Mouse (Mus musculus): ENCODE measurements around the gene Arhgap8. TPM values are rescaled to one million over a fixed set of nuclear protein-coding genes. Genes with fewer than 3 reads are reported as not detected.

The Arhgap8 gene
- total and polyA plus RNA-seq, 3 experiments, result not detected

- no peaks in the 10 kb centered on the region for H3K9me3 ChIP-seq (replicated peaks; ENCODE audit: insufficient read depth, low read length)
- no peaks in the 10 kb centered on the region for H3K79me2 ChIP-seq (ENCODE audit: control insufficient read depth, insufficient read depth, low read length, poor library complexity)
- H3K4me1 ChIP-seq (ENCODE audit: control insufficient read depth in 1 of 2, insufficient read depth in 2 of 2, low read length in 2 of 2), result no peaks in the 10 kb centered on the region
- no peak overlapping the region for H3K4me3 ChIP-seq (ENCODE audit: control insufficient read depth in 1 of 2, insufficient read depth in 1 of 2, low read depth in 2 of 2, low read length in 2 of 2)
- no peak overlapping the region for H3K9ac ChIP-seq (ENCODE audit: control insufficient read depth, low read depth, low read length, poor library complexity, severe bottlenecking)
- H3K36me3 ChIP-seq (ENCODE audit: control insufficient read depth in 1 of 2, insufficient read depth in 2 of 2, low read length in 2 of 2), result no peaks in the 10 kb centered on the region
- no peaks in the 10 kb centered on the region for H3K27me3 ChIP-seq (ENCODE audit: control insufficient read depth in 1 of 2, insufficient read depth in 2 of 2, low read length in 2 of 2)
- no peak for TF ChIP-seq NELFE (IDR thresholded peaks at IDR 0.05; ENCODE audit: low read depth, low read length)
- no peak for TF ChIP-seq SMC3 (IDR thresholded peaks at IDR 0.05; ENCODE audit: low read depth, low read length)
- TF ChIP-seq MXI1 (IDR thresholded peaks at IDR 0.05; ENCODE audit: low read depth, low read length), result no peak
- TF ChIP-seq MYC (IDR thresholded peaks at IDR 0.05; ENCODE audit: low read depth, low read length), result no peak
- TF ChIP-seq ZC3H11A (IDR thresholded peaks at IDR 0.05; ENCODE audit: low read depth, low read length), result no peak
- no peak for TF ChIP-seq UBTF (IDR thresholded peaks at IDR 0.05; ENCODE audit: borderline replicate concordance, insufficient read depth, low read depth, low read length)
- TF ChIP-seq CHD2 (IDR thresholded peaks at IDR 0.05; ENCODE audit: low read length), result no peak
- TF ChIP-seq ETS1 (IDR thresholded peaks at IDR 0.05; ENCODE audit: low read depth, low read length), result no peak
- no peak overlapping the region for H3K27ac ChIP-seq (ENCODE audit: control insufficient read depth, low read depth, low read length)
- DNase-seq (ENCODE audit: low read depth, low spot score), result no peak
Measured at GRCm38 (mm10) chr15:84736994-84737346, 17.1 kb downstream of the Arhgap8 start.

- Histone ChIP-seq H3K4me3 (ENCODE audit: control insufficient read depth in 1 of 2, insufficient read depth in 1 of 2, low read depth in 2 of 2, low read length in 2 of 2) (no peak overlapping the region), H3K79me2 (ENCODE audit: control insufficient read depth, insufficient read depth, low read length, poor library complexity) (no peaks in the 10 kb centered on the region), H3K27ac (ENCODE audit: control insufficient read depth, low read depth, low read length) (no peak overlapping the region), H3K4me1 (ENCODE audit: control insufficient read depth in 1 of 2, insufficient read depth in 2 of 2, low read length in 2 of 2) (no peaks in the 10 kb centered on the region), H3K27me3 (ENCODE audit: control insufficient read depth in 1 of 2, insufficient read depth in 2 of 2, low read length in 2 of 2) (no peaks in the 10 kb centered on the region), H3K9me3 (replicated peaks; ENCODE audit: insufficient read depth, low read length) (no peaks in the 10 kb centered on the region), H3K36me3 (ENCODE audit: control insufficient read depth in 1 of 2, insufficient read depth in 2 of 2, low read length in 2 of 2) (no peaks in the 10 kb centered on the region), H3K9ac (ENCODE audit: control insufficient read depth, low read depth, low read length, poor library complexity, severe bottlenecking) (no peak overlapping the region)
- DNase-seq (ENCODE audit: low read depth, low spot score), result no peak
- TF ChIP-seq RCOR1 (IDR thresholded peaks at IDR 0.05; ENCODE audit: low read depth, low read length), result no peak
- no peak for TF ChIP-seq MAFK (IDR thresholded peaks at IDR 0.05; ENCODE audit: borderline replicate concordance, low read depth, low read length)
- TF ChIP-seq ZMIZ1 (IDR thresholded peaks at IDR 0.05; ENCODE audit: low read depth, low read length), result no peak
- TF ChIP-seq UBTF (IDR thresholded peaks at IDR 0.05; ENCODE audit: borderline replicate concordance, insufficient read depth, low read depth, low read length), result no peak
- no peak for TF ChIP-seq USF1 (IDR thresholded peaks at IDR 0.05; ENCODE audit: low read depth, low read length)
- no peak for TF ChIP-seq NRF1 (IDR thresholded peaks at IDR 0.05; ENCODE audit: insufficient read depth, low read depth, low read length, poor library complexity, severe bottlenecking)
- TF ChIP-seq TAL1 (IDR thresholded peaks at IDR 0.05; ENCODE audit: low read length), result no peak
- TF ChIP-seq GATA1 (IDR thresholded peaks at IDR 0.05; ENCODE audit: low read depth, low read length), result no peak
- TF ChIP-seq MEF2A (IDR thresholded peaks at IDR 0.05; ENCODE audit: extremely low read depth, insufficient replicate concordance, low read depth, low read length, poor library complexity, severe bottlenecking), result no peak
- no peak for TF ChIP-seq MAX (IDR thresholded peaks at IDR 0.05; ENCODE audit: low read length)
- no peak for TF ChIP-seq SMC3 (IDR thresholded peaks at IDR 0.05; ENCODE audit: low read depth, low read length)
- no peak for TF ChIP-seq POLR2AphosphoS2 (IDR thresholded peaks at IDR 0.05; ENCODE audit: low read length)
- TF ChIP-seq TBP (IDR thresholded peaks at IDR 0.05; ENCODE audit: low read depth, low read length), result no peak
Measured at GRCm38 (mm10) chr15:84738246-84738645, 18.4 kb downstream of the Arhgap8 start.

Measured in MEL (cell line).